Mouse (Mus musculus) myocyte (in vitro differentiated cells): ENCODE data around the gene Wfikkn2.

Experiments used
- CEBPB ChIP-seq: IDR thresholded peaks from 2 replicates; pipeline ENCODE4 v1.6.1; 2011; ENCODE audit warnings: mild to moderate bottlenecking, moderate library complexity; ENCODE audit not compliant: poor library complexity, insufficient read depth, severe bottlenecking
- E2F4 ChIP-seq: IDR thresholded peaks from one replicate; pipeline ENCODE4 v1.6.1; 2011; ENCODE audit warnings: mild to moderate bottlenecking, control low read depth, moderate library complexity; ENCODE audit not compliant: insufficient read depth
- MAX ChIP-seq: IDR thresholded peaks from one replicate; pipeline ENCODE4 v1.6.1; 2011; ENCODE audit warnings: low read depth, mild to moderate bottlenecking, control low read depth
- MYOD1 ChIP-seq, 3 experiments: IDR thresholded peaks; one replicate each; pipeline ENCODE4 v1.6.1; 2011; ENCODE audit warnings: control low read depth in 2 of 3, low read depth in 2 of 3, mild to moderate bottlenecking in 2 of 3, moderate library complexity in 1 of 3; ENCODE audit not compliant: insufficient read length in 2 of 3, control insufficient read depth in 1 of 3
- MYOG ChIP-seq, 3 experiments: IDR thresholded peaks; one replicate each; pipeline ENCODE4 v1.6.1; 2011; ENCODE audit warnings: control low read depth in 2 of 3, low read depth in 2 of 3, mild to moderate bottlenecking in 2 of 3; ENCODE audit not compliant: insufficient read length in 2 of 3, control insufficient read depth in 1 of 3, insufficient read depth in 1 of 3
- POLR2A ChIP-seq: IDR thresholded peaks from one replicate; pipeline ENCODE4 v1.6.1; 2011; ENCODE audit warnings: low read depth, mild to moderate bottlenecking, control low read depth, moderate library complexity; ENCODE audit not compliant: insufficient read length
- POLR2AphosphoS2 ChIP-seq: IDR thresholded peaks from one replicate; pipeline ENCODE4 v1.6.1; 2011; ENCODE audit warnings: low read depth, control low read depth; ENCODE audit not compliant: insufficient read length
- REST ChIP-seq: IDR thresholded peaks from one replicate; pipeline ENCODE4 v1.6.1; 2011; ENCODE audit warnings: mild to moderate bottlenecking, control low read depth, moderate library complexity; ENCODE audit not compliant: insufficient read depth, insufficient read length
- SRF ChIP-seq: IDR thresholded peaks from one replicate; pipeline ENCODE4 v1.6.1; 2011; ENCODE audit warnings: low read depth; ENCODE audit not compliant: control insufficient read depth, insufficient read length
- TCF12 ChIP-seq: IDR thresholded peaks from one replicate; pipeline ENCODE4 v1.6.1; 2011; ENCODE audit warnings: mild to moderate bottlenecking, control low read depth; ENCODE audit not compliant: poor library complexity, insufficient read depth, severe bottlenecking
- TCF3 ChIP-seq: IDR thresholded peaks from one replicate; pipeline ENCODE4 v1.6.1; 2011; ENCODE audit warnings: low read depth, control low read depth; ENCODE audit not compliant: insufficient read length
- USF1 ChIP-seq: IDR thresholded peaks from one replicate; pipeline ENCODE4 v1.6.1; 2011; ENCODE audit warnings: low read depth, mild to moderate bottlenecking, control low read depth, moderate library complexity

DNA sequence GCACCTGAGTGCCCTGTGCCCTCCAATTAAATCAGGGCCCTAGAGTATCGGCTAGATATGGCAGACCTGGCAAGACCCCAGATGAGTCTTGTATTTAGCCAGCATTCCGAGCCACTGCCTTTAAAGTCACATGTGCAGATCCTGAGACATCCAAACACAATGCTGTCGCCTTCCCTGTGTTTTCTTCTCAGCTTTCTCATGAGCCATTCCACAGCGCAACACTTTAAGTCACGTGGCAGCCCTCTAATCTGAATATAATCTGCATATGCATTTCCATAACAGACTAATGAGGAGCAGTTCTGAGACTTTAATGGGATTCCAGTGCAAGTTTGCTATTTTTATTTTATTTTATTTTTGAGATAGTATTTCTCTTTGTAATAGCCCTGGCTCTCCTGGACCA is 9.9 kb upstream of the Wfikkn2 start:
- no peak for TF ChIP-seq POLR2A
- TF ChIP-seq MYOD1 (IDR thresholded peaks at IDR 0.05; ENCODE audit: control insufficient read depth in 1 of 3, insufficient read length in 2 of 3, low read depth in 2 of 3) = no peak
- TF ChIP-seq CEBPB = no peak
- TF ChIP-seq POLR2AphosphoS2 = no peak
- TF ChIP-seq USF1 = no peak
- TF ChIP-seq MAX = no peak
- no peak for TF ChIP-seq TCF3
- TF ChIP-seq TCF12 = no peak
- TF ChIP-seq MYOG (IDR thresholded peaks at IDR 0.05; ENCODE audit: control insufficient read depth in 1 of 3, insufficient read depth in 1 of 3, insufficient read length in 2 of 3, low read depth in 2 of 3) = no peak
- TF ChIP-seq E2F4 = no peak
- no peak for TF ChIP-seq REST
- TF ChIP-seq SRF = no peak
